Mouse (Mus musculus): Measurements from ENCODE around the gene Il16.

DNA sequence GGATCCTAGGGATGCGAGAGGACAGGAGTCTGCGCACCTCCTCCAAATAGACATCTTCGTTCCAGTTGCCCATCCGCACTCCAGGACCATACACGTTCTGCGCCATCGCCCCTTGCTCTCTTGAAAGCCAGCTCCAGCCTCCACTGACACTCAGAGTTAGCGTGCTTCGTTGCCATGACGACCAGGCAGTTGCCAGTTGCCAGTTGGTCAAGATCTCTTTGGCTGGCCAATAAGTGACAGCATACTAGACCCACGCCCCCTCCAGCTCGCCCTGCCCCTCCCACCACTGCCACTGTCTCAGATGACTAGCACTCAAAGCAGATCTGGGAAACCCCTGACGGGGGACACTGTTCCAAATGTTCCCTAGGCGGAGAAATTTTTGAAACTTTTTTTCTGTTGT, 49.2 kb upstream of the Il16 start, which contains the start of gene Cfap161:
- TF ChIP-seq CTCF (IDR thresholded peaks at IDR 0.05; ENCODE audit: insufficient read depth, low read depth, low read length) (no peak), POLR2A (IDR thresholded peaks at IDR 0.05; ENCODE audit: insufficient read depth, low read depth, low read length) (no peak)
